Mouse (Mus musculus): ENCODE data around the gene Sh3glb1.

Sh3glb1 gene

GRCm38 (mm10) chr3:144668949-144669348 is 51.2 kb downstream of the Sh3glb1 start:
- no peak for DNase-seq

GRCm38 (mm10) chr3:144668039-144668438 is 52.1 kb downstream of the Sh3glb1 start:
- no peak for DNase-seq

- DNase-seq, result no peak
Observed at GRCm38 (mm10) chr3:144664363-144665299, 55.5 kb downstream of the Sh3glb1 start.

GRCm38 (mm10) chr3:144663415-144664093 is 56.6 kb downstream of the Sh3glb1 start:
- DNase-seq, result no peak

GRCm38 (mm10) chr3:144662215-144662852 is 57.8 kb downstream of the Sh3glb1 start:
- no peak for DNase-seq

- no peak for DNase-seq
Observed at GRCm38 (mm10) chr3:144661439-144661838, 58.7 kb downstream of the Sh3glb1 start.

GRCm38 (mm10) chr3:144644202-144644601 is 75.9 kb downstream of the Sh3glb1 start:
- DNase-seq, result no peak

- no peak for DNase-seq
Observed at GRCm38 (mm10) chr3:144643301-144643871, 76.7 kb downstream of the Sh3glb1 start.

GRCm38 (mm10) chr3:144642141-144642540 is 78.0 kb downstream of the Sh3glb1 start:
- DNase-seq, result no peak

GRCm38 (mm10) chr3:144640033-144640432 is 80.1 kb downstream of the Sh3glb1 start:
- no peak for DNase-seq

- DNase-seq, result no peak
Observed at GRCm38 (mm10) chr3:144639387-144639786, 80.7 kb downstream of the Sh3glb1 start.

- no peak for DNase-seq
Observed at GRCm38 (mm10) chr3:144638110-144638509, 82.0 kb downstream of the Sh3glb1 start.

- DNase-seq, result no peak
Observed at GRCm38 (mm10) chr3:144635236-144635635, 84.9 kb downstream of the Sh3glb1 start.
